Mouse (Mus musculus): Measurements from ENCODE around the gene Kremen1.

The Kremen1 gene

DNA sequence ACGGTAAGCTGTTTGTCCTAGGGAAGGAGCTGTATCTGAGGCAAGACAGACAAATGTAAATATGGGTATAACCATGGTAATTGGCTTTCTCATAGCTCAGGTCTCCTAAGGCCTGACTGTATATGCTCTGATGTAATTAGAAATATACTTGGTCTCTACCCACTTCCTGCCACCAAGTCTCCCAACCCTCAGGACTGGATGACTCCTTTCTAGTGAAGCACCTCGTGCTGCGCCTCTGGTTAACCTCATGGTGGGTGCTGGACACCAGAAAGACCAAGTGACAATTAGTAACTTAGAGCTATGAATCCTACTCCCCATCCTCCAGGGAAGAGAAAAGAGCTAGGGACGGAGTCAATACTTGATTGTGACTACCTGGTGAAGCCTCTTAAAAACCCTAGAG, 42.0 kb downstream of the Kremen1 start:
- no peak for DNase-seq (ENCODE audit: low spot score in 2 of 2)

DNA sequence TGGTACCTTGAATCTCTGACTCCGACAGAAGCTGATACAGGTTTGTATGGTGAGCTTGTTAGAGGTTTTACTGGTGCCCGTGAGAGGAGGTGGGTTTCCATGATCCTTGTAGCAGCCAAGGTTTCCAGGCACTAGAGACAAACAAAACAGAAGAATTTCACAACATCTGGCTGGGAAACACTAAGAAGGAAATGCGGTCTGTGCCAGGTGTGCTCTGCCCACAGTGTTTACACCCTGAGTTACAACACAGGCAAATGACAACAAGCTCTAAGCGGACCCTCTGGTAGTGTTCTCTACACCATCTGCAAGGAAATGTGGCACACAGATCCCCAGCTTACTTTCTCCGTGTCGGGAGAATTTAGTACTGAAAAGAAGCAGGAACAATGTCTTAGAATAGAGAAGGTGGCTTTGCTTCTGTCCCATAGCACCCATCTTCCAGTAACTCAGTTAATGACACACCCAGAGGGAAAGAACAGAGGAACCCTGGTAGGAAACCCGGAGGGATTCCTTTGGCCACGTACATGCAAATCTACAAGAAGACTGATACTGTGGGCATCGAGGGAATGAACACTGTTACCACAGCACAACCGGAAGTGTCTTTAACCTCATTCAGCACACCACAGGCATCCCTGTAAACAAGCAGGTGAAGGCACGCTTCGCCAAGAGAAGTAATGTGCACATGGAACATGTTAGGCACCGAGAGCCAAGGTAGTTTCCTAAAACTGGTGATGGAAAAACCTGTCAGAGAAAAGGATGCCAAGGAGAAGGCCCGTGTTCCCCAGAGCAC, 45.8 kb downstream of the Kremen1 start:
- no peak for DNase-seq (ENCODE audit: low spot score in 2 of 2)

GRCm38 (mm10) chr11:5214483-5215040, 46.8 kb downstream of the Kremen1 start:
- no peak for DNase-seq (ENCODE audit: low spot score in 2 of 2)

- no peak for DNase-seq (ENCODE audit: low spot score in 2 of 2)
Measured at GRCm38 (mm10) chr11:5203054-5203453, 58.3 kb downstream of the Kremen1 start.

- DNase-seq (ENCODE audit: low spot score in 2 of 2), result no peak
Measured at GRCm38 (mm10) chr11:5201799-5202680, 59.3 kb downstream of the Kremen1 start.

DNA sequence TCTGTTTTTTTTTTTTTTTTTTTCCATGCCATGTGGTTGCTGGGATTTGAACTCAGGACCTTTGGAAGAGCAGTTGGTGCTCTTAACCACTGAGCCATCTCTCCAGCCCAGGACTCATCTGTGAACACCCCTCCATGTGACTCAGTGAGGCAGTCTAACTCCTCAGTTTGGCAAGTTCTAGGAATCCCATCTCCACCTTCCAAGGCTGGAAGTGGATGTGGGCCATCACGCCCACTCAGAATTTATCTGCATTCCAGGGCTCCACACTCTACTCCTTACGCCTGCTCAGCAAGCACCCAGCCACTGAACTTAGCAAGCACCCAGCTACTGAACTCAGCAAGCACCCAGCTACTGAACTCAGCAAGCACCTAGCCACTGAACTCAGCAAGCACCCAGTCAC, 61.5 kb downstream of the Kremen1 start:
- no peak for DNase-seq (ENCODE audit: low spot score in 2 of 2)

DNA sequence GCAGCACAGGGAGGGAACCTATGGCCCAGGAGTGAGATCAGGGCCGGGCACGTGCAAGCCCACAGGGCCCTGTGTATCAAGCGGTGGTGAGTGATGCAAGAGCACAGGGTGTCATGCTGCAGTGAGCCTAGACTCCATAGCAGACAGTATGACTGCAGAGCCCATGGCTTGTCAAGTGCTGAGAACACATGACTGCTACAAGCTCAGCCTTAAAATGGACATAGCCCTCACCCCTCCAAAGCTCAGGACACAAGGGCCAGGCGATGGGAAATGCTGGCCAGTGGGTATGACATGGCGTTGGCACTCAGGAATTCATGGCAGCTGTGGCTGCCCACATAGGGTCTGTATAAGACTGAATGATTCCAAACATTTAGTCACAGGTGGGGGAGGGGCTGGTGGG, 64.3 kb downstream of the Kremen1 start:
- no peak for DNase-seq (ENCODE audit: low spot score in 2 of 2)

DNA sequence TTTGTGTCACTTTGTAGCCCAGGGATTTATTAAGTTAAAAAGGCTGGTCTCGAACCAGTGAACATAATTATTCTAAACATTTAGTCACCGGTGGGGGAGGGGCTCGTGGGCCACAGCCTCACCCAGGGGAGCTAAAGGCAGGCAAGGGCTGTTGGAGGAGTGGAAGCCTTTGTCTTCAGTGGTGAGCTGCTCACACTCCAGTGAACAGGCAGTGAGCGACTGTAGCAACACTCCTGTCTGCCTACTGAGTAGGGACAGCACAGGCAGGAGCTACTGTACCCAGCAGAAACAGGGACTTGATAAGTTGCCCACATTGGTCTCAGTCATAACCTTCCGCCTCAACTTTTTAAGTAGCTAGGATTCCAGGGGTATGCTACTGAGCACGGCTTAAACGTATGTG, 64.8 kb downstream of the Kremen1 start:
- DNase-seq (ENCODE audit: low spot score in 2 of 2), result no peak

GRCm38 (mm10) chr11:5193576-5193881, 67.8 kb downstream of the Kremen1 start:
- DNase-seq (ENCODE audit: low spot score in 2 of 2), result no peak

- DNase-seq (ENCODE audit: low spot score in 2 of 2), result no peak
Measured at GRCm38 (mm10) chr11:5192840-5193575, 68.3 kb downstream of the Kremen1 start.

DNA sequence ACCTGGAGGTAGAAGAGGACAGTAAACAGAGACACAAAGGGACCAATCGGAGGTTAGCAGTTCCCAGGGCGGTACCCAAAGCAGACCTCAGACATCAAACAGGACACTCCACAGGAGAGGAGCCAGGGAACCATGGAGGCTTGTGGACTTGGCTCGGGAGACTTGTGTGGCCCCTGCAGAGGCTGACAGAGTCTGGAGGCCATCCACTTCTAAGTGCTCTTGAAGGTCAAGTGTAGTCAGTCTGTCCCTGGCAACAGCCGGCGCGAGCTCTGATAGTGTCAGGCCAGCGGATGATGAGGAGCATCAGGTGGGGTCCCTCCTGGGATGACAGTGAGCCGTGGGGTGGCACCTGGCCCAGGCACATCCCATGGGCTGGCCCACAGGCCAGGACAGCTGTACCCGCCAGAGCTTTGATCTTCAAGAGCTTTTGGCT, 69.3 kb downstream of the Kremen1 start:
- DNase-seq (ENCODE audit: low spot score in 2 of 2), result no peak

DNA sequence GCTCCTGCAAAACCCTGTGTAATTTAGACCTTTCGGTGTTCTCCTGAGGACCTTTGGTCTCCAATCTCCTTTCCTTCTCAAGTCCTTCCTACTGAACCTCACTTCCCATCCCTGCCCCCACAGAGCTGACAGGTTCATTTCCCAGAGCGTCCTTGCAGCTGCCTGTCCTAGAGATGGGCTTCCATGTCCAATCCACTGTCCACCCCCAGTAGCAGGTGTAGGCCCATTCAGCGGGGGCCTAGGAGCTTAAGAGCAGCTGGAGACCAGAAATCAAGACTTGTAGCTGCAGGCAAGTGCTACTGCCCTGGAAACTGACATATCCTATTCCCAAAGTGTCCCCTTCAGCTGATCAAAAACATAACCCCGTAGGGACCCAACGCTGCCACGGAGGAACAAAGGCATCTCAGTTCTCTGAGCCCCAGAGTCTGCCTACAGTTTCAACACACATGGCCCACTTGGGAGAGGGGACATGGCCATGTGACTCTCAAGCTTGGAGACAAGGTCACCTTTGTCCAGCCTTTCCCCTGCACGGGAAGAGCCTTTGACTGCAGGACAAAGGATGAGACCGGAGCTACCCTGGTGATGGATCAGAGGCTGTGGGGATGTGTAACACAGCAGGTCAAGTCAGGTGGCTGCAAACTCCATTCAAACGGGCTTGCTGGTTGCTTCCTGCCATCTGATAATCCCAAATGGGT, 72.0 kb downstream of the Kremen1 start:
- peak in 1 of 2 experiments; percentile 13 for DNase-seq (ENCODE audit: low spot score in 2 of 2)

DNA sequence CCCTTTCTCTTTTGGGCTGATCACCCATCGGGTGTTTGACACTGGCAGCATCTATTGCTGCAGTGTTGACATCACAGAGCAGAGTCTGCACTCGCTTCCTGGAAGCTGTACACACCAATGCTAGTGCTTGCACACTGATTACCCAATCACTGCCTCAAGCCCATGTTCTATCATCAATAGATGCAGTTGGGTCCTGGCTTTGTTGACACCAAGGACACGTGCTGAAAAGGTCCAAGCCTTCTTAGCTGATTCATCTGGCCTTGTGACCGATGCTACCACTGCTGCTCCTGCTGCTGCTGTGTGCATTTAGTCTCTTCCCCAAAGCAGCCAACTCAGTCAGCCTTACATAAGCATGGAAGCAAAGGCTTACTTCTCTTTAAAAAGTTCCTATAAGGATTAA, 73.2 kb downstream of the Kremen1 start:
- DNase-seq (ENCODE audit: low spot score in 2 of 2), result no peak

DNA sequence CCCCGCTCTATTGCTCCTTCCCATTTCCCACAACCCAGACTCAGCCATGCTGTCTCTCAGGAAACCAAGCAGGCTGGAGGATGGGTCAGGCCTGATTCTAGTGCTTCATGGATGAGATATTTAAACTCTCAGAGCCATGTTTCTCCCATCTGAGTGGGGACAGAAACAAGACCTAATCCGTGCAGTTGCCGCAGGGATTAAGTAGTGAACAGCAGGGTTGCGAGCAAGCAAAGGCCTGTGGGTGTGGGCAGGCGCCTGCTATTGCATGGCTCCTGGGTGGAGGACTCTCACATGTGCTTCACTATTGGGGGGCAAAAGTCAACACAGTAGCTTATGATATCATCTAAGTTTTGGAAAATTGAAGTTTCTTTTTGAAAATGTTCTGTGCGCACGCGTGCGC, 76.5 kb downstream of the Kremen1 start:
- DNase-seq (ENCODE audit: low spot score in 2 of 2), result no peak

- DNase-seq (ENCODE audit: low spot score in 2 of 2), result no peak
Measured at GRCm38 (mm10) chr11:5184250-5184649, 77.1 kb downstream of the Kremen1 start.

DNA sequence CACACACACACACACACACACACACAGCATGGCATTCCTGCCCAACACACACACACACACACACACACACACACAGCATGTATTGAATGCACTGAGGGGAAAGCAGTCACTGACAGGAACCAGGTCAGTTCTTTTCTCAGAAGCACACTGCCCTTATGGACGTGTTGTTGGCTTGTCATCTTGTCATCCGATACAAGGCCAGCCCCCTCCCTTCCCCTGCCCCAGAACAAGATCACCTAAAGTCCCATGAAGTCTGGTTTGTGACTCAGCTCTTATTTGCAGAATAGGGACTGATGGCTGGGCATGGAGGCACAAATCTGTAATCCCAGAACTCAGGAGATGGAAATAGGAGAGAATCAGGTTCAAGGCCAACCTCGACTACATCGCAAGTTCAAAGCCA, 78.5 kb downstream of the Kremen1 start:
- DNase-seq (ENCODE audit: low spot score in 2 of 2), result no peak

DNA sequence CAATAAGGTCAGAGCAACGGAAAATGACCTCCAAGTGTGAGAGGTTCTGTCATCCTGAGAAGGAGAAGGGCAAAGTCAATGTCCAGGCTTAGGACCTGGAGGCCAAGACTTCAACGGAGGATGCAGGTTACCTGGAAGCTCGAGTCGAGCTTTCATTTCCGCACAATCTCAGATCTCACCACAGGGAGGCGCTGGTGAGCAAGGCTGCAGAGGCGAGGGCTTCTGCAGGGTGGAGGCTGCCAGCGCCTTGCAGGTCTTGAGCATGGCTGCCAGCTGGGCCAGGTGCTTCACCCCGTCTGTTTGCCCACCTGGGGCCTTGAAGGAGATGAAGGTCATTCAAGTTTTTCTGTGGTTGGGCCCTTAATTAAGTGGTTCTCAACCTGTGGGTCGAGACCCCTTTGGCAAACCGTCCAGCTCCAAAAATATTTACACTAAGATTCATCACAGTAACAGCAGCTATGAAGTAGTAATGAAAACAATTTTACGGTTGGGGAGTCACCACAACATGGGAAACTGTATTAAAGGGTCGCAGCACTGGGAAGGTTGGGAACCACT, 79.4 kb downstream of the Kremen1 start:
- peak in 1 of 2 experiments; percentile 74 for DNase-seq (ENCODE audit: low spot score in 2 of 2)

GRCm38 (mm10) chr11:5179391-5179790, 82.0 kb downstream of the Kremen1 start:
- DNase-seq (ENCODE audit: low spot score in 2 of 2), result no peak

DNA sequence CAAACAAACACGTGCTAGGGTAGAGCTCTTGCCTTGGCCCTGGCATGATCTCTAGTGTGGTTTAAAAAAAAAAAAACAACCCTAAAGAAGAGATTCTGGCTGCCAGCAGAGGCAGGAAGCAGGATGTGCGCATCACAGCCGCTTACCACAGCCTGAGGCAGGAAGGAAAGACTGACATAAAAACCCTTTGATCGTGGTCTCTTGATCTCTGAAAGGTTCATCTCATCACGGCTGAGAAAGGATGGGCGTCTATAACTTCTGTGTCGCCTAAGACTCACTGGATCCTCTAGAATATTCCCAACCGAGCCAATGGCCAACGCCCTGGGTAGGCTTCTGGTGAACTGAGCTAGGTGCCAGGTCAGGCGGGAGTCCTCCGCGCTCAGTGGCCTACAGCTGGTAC, 84.2 kb downstream of the Kremen1 start:
- DNase-seq (ENCODE audit: low spot score in 2 of 2), result no peak

DNA sequence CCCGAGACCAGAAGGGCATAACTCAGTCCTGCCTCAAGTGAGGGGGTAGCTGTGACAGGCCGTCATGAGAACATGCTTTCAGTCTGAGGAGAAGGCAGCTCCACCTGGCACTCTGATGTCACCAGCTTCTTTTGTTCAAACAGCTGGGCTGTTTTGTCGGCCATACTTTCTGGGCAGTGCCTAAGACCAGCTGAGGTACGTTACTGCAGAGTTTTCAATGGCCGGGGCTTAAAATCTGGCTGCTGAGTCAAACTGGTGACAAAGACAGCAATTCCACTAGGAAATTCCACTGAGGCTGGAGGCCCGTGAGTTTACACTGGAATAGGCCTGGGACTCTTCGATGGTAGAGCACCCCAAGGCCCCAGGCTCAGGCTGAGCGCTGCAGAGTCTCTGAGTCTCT, 84.7 kb downstream of the Kremen1 start:
- DNase-seq (ENCODE audit: low spot score in 2 of 2), result no peak

GRCm38 (mm10) chr11:5175866-5176265, 85.5 kb downstream of the Kremen1 start:
- DNase-seq (ENCODE audit: low spot score in 2 of 2), result no peak

Measured in left cerebral cortex, adult 9 months (tissue).